Mouse (Mus musculus) layer of hippocampus, adult 18-20 months (tissue): ENCODE measurements around the gene Zbtb44. TPM values are rescaled to one million over a fixed set of nuclear protein-coding genes. Genes with fewer than 3 reads are reported as not detected.
"Not testable (repeated sequence)": the region's sequence is repeated elsewhere in the genome, so short reads cannot be mapped to it uniquely, and the experiment has no call there.

ENCODE experiments used
- DNase-seq, 2 experiments: peaks; one replicate each; pipeline ENCODE4 v3.0.0; 2022; ENCODE audit warnings: low spot score in 2 of 2
- long read RNA-seq: library from polyadenylated mRNA; stranded (forward); transcript quantifications from one replicate; pipeline ENCODE4 v2.0.0, GENCODE M21; 2021
- total RNA-seq, 2 experiments: library from RNA; stranded (reverse); gene quantifications; 2 replicates each; pipeline ENCODE4 v1.2.3; 2021

Gene Zbtb44
- 10 to 100 TPM; 40.3 to 40.8 TPM for total RNA-seq
- long read RNA-seq, full-length matches to known transcripts = 5 of 10 reads
- long read RNA-seq, partial matches to known transcripts = 0 of 10 reads
- long read RNA-seq, other reads (novel, unspliced or antisense) = 5 of 10 reads

DNA sequence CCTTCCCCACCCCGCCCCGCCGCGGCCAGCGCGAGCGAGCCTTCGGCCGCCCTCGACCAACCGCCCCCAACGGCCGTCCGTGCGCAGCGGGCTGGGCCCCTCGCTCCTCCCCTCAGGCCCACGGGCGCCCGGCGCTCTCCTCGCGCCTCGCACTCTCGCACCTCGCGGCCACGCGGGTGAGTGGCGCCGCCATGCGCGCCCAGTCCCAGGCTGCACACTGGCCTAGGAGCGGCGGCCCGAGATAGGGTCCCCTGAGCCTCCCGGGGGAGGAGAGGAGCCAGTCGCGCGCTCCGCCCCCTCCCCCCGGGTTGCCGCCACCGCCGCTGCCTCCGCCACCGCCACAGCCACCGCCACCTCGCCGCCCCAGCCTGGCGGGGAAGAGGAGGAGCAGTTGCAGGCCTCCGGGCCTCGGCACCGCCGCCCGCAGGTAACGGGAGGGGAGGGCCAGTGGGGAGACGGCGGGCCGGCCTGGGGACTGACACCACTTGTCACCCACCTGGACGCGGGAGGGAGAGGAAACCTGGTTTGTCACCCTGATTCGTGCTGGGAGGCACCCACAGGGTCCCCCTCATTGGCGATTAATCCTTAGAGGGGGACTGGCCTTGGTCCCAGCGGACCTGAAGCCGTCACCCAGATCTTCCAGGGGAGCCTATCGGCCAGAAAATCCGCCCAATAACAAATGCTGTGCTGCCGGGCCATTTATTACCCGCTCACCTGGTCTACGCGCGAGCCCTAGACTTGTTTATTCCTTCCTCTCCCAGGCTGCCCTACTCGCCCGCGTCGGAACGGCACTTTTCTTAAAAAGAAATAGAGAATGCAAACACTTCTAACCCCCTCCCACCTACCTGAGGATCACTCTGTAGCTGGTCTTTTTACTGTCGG, at the start of gene Zbtb44:
TSS of gene Zbtb44 (plus strand) at position 113 of the 882 bp plus-strand sequence.
- peak; percentile 33 to 61 for DNase-seq

DNA sequence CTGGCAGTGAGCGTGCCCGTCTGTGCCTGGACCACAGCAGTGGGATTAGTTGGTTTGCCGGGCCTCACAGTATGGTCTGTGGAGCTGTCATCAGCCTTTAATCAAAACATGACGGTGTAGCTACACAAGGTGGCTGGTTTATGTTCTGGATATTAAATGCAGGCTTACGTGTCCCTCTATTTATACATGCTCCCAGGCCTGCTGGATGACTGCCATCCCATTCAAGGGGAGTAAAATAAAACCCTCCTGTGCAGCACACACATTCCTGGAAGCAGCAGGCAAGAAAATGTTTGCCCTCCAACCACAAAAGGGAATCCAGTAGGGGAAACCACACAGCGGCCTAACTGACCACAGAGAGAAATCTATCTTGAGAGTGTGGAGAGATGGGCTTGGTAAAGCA, 44.7 kb upstream of the Zbtb44 start:
- DNase-seq = no peak

DNA sequence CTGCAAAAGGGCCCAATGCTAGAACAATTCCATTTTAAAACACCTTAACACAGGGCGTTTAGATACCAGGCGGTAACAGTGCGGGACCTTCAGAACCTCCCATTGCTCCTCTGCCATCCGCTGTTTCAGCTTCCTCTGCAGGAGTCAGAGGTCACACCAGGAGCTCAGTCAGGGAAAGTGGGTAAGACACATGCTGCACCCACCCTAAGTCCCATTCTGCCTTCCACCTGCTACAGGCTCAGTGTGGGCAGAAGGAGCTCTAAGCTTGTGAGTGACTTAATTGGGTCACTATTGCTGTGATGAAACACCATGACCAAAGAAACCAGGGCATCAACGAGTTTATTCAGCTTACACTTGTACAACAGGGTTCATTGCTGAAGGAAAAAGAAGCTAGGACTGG, 37.3 kb upstream of the Zbtb44 start:
- no peak for DNase-seq

DNA sequence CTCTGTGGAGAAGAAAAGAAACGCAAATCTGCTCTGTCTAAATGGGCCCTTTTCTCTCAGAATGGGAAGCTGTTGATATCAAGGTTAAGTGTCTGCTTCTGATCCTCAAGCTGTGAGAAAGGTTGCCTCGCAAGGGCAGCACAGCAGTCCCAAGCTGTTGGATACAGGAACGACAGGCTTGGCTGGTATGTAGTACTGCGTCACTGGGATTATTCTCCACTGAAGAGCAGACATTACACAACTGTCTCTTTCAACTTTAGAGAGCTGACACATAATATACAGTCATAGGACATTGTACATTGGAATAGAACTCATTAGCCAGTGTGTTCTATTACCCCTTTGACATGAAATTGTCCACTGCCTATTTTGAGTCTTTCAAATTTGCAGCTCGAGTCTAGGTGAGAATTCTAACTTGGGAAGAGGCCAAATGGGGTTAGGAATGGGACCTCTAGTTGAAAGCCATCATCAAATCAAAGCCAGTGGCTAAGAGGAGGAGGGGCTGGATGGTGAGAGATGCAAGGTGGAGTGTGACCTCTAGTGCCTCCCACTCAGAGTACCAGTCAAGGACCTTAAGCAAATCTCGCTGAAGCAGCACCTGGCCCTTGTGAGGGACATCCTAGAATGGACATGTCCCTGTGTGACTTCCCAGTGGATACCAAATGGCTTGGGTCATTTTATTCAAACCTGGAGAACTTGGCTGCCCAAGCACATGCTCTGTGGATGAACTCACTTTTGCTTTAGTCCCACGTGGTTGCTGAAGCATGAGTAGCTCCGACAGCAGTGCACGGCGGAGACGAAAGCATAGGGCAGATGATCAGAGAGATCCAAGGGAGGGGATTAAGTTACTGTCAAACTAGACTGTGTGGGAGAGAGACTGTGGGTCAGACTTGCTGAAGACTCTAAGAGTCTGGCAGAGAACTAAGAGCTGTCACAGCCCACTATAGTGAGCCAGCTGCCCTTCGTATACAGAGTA, 33.6 kb upstream of the Zbtb44 start:
- DNase-seq = no peak

DNA sequence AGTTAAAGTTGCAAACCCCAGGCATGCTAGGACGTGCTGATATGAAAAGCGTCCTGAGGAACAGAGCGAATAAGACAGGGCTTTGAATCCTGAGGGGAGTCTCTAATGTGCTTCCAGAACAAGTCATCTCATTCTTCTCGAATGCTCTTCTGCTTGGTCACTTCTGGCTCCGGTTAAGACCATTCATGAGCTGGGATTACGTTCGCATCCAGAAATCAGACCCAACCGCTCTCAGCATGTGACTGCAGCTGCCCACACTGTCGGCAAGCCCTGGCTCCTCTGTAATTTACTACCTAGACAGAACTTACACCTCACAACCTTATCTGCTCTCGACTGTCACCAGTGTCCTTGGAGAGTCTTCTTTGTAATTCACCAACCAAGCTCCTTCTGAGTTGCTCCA, 29.8 kb upstream of the Zbtb44 start:
- no peak for DNase-seq

DNA sequence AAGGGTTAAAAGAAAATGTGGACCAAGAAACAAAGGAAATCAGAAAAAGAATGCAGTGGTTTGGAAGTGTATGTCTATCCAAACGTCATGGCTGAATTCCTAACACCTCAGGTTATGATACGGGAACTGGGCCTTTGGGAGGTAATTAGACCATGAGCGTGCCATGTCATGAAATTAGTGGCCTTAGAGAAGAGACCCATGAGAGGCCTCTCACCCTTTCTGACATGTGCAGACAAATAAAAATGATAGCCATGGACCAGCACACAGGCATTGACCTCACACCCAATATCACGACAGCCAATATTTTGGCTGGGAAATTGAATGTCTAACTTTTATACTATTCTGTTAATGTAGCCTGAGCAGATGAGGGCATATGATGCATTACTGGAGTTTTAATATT, 27.9 kb upstream of the Zbtb44 start:
- no peak for DNase-seq

DNA sequence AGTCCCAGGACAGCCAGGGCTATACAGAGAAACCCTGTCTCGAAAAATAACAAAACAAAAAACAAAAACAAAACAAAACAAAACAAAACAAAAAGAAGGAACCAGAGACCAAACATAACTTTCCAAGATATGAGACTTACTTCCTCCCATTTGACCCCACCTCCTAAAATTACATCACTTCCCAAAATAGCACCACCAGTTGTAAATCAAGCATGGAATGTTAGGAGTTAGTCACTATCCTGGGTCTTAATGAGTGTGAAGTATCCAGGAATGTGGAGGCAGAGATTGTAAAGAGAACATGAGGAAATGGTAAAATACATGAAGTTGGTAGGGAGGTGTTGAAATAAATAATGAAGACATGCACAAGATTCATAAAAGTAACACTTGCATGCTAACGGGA, 21.1 kb upstream of the Zbtb44 start:
- DNase-seq = no peak

DNA sequence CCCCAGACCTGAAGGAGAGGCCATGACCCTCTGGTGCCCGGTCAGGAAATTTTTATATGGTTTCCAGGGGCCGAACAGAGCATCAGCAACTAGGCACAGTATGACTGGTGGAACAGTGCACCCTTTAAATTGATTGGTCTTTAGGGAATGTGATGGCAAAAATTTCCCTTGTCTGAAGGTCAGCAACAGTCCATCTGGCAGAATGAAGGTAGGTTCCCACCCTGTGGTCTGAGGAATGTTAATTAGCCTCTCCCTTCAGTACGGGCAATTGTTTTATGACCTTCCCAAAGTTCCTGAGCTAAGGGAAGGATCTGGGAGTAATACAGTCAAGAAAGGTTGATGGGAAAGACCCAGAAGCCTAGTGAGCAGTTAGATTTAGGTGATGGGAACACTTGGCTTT, 20.4 kb upstream of the Zbtb44 start:
- DNase-seq = no peak

DNA sequence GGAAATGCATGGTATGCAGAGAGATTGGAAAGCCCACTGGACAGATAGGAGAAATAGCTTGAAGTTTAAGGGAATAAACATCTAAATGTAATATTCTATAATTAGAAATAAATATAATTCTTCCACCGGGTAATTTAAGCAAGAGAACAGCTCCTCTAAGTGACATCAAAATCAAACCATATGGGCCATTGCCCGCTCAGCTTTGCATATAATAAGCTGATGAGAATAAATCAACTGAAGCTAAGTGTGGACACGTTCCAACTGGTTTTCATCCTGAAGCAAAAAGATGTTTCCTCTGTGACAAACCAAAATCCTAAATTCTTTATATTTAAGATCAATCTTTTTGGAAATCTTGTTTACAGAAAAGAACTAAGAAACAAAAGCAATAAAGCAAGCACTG, 19.7 kb upstream of the Zbtb44 start:
- peak in 1 of 2 experiments; percentile 23 for DNase-seq

DNA sequence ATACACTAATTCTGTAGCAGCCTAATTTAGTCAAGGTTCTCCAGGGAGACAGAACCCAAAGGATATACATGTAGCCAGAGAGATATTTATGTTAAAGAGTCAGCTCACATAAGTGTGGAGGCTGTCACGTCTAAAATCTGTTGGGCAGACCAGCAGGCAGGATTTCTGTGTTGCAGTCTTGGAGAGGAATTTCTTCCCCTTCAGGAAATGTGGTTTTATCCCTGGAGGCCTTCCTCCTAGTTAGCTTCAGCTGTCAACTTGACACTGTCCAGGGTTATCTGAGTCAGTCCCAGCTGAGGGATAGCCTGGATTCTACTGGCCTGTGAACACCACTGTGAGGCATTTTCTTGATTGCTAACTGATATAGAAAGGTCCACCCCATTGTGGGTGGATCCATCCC, 18.9 kb upstream of the Zbtb44 start:
- DNase-seq = no peak

DNA sequence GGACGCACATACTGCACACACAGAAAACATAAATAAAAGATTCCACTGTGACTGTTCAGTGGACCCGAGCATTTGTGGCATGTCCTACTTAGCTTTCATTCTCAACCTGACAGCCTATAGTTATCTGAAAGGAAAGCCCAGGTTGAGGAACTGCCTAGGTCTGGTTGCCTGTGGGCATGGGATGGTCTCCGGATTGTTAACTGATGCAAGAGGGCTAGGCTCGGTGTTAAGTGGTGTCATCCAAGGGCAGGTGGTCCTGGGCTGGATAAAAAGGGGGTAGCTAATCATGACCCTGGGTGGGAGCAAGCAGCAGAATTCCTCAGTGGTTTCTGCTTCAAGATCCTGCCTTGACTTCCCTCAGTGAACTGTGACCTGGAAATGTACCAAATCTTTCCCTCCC, 17.8 kb upstream of the Zbtb44 start:
- DNase-seq = no peak

DNA sequence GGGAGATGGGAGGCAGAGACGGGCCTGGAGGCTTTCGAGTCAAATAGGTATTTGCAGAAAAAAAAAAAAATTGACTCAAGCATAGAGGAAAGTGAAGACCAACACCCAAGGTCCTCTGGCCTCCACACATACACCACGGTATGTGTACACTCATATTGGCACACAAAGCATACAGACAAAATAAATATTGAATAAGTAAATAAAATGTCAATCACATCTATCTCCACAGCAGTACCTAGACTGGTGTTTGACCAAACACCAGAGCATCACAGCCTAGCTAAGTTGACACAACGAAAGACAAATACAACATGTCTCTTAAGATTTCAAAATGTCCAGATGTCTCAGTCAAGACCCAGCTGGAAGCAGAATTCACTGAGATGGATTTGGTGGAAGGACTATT, 17.0 kb upstream of the Zbtb44 start:
- no peak for DNase-seq

DNA sequence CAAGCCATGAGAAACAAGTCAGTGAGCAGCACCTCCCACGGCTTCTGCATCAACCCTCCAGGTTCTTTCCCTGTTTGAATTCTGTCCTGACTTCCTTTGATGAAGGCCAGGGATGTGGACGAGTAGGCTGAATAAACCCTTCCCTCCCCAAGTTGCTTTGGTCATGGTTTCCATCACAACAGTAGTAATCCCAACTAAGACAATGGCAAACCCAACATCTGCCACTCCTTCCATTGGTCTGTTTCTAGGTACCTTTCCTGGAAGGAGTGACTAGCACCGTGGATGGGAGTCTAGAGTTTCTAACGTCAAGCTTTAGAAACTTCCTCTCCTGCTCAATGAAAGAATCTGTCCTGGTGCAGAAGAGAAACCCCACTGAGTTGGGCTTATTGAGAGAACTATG, 12.8 kb upstream of the Zbtb44 start:
- no peak for DNase-seq

DNA sequence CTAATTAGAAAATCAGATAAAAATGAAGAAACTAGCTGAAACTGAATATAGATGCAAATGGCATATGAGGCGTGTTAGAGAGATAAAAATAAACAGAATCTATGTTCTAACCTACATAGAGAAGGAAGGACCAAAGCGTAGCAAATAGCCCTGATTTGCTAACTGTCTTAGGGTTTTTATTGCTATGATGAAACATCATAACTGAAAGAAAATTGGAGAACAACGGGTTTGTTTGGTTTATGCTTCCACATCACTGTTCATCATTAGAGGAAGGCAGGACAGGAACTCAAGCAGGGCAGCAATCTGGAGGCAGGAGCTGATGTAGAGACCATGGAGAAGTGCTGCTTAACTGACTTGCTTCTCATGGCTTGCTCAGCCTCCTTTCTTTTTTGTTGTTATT, 12.3 kb upstream of the Zbtb44 start:
- DNase-seq = no peak

DNA sequence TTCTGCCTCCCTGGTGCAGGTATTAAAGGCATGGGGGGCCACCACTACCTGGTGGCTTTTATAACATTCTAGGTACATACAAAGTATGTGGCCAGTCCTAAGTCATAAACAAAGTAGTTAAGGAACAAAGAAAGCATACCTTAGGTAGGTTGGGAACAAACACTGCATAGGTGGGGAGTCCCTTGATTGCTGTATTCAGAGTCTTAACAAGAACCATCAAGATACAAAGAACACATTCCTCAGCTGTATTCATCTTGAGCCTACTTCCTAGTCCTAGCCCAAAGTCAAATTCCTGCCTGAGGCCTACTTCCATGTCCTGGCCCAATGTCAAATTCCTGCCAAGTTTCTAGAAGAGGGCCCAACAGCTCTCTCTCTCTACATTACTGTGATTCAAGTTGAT, 11.7 kb upstream of the Zbtb44 start:
- DNase-seq = no peak

DNA sequence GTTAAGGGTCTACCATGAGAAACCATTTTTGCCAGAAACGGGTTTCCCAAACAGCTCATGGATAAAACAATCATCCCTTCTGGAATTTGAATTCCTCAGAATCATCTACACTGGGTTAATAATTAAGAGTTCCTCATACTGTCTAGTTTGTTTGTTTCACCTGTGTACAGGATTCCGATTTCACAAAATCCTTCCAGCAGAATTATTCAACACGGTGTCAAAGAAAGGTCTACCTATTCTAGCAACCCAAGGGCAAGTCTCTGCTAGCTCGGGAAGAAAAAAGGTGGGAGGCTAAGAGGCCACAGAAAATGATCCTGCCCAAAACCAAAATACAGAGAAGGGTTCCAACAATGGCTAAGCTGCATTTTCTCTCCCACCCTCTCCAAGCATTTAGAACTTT, 2.2 kb upstream of the Zbtb44 start:
- DNase-seq = no peak

DNA sequence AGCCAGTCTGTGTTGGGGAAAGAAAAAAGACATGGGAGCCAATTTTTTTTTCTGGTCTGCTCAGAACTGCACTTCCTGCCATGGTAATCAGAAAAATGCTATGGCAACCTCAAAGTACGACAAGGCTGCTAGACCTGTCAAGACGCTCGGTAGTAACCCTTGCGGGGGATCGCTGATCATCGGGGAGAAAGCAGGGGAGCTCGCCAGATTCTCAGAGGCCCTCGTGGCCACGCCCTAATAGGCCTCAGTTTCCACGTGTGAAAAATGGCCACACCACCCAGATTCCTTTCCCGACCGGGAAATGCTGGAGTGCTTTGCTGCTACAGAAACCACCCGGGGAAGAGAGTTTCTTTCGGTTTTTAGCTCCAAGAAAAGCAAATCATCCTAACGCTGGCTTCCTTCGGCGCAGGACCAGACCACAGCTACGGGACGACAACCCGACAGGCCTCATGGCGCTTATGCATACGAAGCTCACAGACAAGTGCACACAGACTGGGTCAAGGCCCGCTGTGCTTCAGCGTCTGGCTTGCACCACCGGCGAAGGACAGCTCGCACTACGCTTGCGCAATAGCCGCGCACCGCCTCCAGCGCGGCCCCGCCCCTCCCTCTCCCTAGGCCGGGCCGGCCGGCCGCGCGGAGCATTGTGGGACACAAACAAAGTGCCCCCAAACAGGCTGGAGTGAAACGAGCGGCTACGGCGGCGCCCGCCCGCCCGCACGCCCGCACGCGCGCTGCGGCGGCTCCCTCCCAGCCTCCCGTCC, 513 bp upstream of the Zbtb44 start:
- DNase-seq = peak; percentile 93 to 97

DNA sequence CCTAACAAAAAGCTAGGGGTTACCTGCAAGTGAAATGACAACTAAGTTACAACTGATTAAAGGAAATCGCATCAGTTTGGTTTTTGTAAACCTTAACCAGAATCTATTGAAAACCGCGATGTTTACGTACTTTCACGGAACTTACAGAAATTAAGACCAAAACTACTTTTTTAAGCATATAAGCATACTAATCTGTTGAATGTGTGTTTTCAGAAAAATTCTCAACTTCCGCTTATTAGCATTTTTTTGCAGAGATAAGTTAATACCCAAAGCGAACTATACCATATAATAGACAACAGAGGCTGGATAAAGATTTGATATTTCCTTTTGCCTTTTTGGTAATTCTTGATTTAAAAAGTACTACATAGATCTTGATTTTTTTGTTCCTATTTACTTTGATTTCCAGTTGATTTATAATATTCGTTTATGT, 985 bp downstream of the Zbtb44 start:
- no peak for DNase-seq

DNA sequence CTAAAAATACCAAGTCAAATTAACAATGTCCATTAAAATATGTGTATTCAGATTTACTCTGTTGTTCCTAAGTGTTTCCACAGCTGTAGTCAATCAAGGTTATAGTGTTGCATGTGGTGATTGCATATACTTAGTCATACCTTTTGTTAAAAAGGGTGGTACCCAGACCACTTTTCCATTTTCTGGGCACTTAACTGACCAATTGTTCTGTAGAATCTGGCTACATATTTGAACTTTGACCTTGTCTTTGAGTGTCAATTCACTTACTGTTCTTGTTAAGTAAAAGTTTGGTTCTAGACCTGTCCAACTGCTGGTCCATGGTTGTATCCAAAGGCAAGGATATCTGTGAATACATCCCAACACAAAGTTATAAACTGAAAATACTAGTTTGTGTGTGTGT, 2.1 kb downstream of the Zbtb44 start:
- no peak for DNase-seq

DNA sequence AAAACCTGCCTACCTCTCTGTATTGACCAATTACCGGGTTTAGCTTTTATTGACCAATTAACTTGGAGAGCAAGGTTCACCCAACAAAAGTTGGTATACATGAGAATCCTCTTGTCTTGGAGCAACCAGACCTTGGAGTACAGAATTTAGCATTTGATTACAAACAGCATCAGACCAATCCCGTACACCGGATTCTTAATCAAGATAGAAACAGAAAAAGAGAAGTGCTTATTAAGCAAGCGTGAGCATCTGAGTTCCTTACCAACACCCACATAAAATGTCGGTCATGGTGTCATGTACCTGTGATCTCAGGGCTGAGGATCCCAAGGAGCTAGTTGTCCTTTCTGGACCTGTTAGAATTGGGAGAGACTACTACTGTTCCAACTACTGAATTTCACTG, 19.8 kb downstream of the Zbtb44 start:
- no peak for DNase-seq

DNA sequence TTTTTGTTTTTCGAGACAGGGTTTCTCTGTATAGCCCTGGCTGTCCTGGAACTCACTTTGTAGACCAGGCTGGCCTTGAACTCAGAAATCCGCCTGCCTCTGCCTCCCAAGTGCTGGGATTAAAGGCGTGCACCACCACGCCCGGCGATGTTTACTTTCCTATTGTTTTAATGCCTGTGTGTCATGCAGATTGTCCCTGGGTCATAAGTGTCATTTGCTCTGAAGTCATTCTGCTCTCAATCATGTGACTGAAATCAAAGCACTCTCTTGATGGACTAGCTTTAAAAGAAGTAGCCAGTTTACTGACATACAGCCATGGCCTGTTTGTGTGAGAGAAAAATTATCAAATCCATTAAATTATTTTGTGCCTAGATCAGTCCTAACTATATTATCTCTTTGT, 21.1 kb downstream of the Zbtb44 start:
- DNase-seq = not testable (repeated sequence)
